Mouse (Mus musculus) 3T3-L1 (cell line): ENCODE data around the gene Stil.

Experiments
- DNase-seq: peaks from one replicate; pipeline ENCODE4 v3.0.0-alpha.2; 2015; ENCODE audit warnings: low read depth, low spot score

The Stil gene

GRCm38 (mm10) chr4:115079821-115080349 lies 79.9 kb downstream of the Stil start:
- no peak for DNase-seq

- DNase-seq = no peak
These were observed 83.1 kb downstream of the Stil start for GRCm38 (mm10) chr4:115083031-115083430.

DNA sequence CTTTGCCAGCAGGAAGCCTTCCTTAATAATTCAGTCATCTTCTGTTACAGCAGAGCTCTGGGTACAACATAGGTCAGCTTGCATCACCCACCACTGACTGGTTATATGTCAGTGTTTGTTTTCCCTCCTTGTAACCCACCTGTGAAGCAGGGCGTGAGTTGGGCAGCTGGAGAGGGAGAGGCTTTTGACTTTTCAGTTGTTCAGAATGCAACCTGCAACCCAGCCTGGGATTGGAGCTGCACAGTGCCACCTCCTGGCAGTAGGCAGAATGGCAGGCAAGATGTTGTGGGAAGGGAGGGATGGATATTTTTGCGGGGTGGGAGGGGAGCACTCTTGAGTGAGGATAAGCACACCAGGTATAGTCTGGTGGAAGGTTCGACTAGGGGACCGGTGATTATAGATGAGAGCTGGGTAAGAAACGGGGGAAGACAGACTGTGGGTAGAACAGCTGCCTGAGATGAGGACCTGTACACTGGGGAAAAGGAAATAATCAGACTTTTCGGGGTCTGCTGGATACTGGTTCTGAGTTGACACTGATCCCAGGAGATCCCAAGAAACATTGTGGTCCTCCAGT lies 85.7 kb downstream of the Stil start:
- DNase-seq = peak; percentile 65

- no peak for DNase-seq
These were observed 86.3 kb downstream of the Stil start for GRCm38 (mm10) chr4:115086257-115086656.

DNA sequence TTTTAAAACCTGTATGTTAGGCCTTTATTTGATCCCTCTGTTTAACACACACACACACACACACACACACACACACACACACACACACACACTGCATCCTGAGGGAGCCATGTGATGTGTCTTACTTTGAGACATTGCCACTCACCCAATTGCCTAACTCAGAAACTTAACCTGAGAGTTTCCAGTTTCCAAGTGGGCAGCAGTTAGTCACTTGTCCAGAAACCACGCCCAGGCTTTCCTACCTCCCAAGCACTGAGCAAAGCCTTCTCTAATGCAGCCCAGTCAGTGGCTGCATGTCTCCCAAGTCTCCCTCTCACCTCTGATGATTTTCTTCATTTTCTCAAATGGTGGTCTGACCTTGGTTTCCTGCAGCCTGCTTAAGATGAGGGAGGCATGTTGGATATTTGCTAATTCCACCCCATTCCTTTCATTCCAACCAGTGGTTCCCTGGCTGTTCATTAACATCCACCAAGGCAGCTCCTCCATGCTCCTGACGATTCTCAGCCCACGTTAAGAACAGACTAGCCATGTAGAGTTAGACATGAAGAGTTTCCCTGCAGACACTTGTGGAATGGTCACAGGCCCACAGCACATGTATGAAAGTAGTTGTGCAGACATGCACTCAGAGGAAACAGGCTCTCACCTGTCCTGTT lies 86.9 kb downstream of the Stil start:
- no peak for DNase-seq

DNA sequence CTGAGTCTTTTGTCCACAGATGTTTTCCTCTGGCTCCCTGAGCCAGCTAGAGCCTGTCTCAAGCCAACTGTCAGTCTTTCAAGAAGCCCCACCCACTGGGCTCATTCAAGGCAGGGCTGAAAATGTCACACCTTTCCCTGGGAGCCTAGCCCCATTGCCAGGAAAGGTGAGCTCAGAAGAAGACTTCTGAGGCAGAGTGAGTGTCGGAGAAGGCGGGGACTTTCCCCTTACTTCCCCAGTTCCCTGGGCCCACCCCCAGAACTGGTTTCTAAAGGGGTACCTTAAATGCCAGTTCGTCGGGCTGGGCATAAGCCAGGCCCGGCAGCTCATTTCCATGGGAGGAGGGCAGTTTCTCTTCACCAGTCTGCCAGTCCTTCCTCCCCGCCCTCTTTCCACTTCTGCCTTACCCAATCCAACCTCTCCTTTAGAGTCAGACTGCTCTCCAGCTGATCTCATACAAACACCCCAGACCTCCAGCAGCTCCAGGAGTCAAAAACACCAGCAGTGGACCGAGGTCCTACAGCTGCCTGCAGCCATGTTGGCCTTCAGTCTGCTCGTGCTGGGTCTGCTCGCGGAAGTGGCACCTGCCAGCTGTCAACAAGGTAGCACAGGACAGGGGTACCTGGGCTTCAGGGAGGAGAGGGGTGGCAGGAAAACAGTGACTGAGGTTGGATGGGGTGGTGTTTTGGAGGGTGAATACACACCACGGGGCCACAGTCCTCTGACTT lies 88.8 kb downstream of the Stil start, which contains the start of gene Pdzk1ip1:
Pdzk1ip1 (plus strand) TSS at position 98 of the 728 bp plus-strand sequence.
- DNase-seq = no peak

DNA sequence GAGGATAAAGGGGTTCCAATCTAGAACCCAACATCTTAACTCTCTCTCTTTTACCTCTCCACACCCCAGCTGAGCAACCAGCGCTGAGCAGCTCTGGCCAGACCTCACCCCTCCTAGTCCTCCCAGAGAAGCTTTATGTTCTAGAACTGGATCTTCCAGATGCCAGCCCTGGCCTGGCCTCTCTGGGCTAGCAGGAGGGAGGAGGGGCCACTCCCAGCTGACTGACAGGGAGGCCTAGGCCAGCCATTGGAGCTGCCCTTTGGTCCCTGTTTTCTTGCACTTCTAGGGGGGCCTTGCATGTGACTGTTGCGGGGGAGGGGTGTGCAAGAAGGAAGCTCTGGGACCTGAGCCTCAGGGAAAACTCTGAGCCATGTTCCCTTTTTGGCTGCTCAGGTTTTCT lies 90.6 kb downstream of the Stil start:
- DNase-seq = no peak

- DNase-seq = no peak
These were observed 91.8 kb downstream of the Stil start for GRCm38 (mm10) chr4:115091806-115092205.
